Mouse (Mus musculus) neural tube, embryonic 14.5 days (tissue): ENCODE measurements around the gene 1700001P01Rik. TPM values are rescaled to one million over a fixed set of nuclear protein-coding genes. Genes with fewer than 3 reads are reported as not detected.

ENCODE experiments used
- ATAC-seq: fragments of 200-750 bp; cut with Nextera tagmentation; 2 replicates; pipeline ENCODE4 v1.8.0; 2017; ENCODE audit warnings: low read depth, mild to moderate bottlenecking, moderate TSS enrichment, moderate library complexity
- H3K27ac ChIP-seq: fragments of 300-500 bp; sonication (generic); 2 replicates; pipeline ENCODE4 v1.5.1; 2014; ENCODE audit warnings: low read depth, mild to moderate bottlenecking, control low read depth, low read length, moderate library complexity, mixed read lengths
- H3K27me3 ChIP-seq: fragments of 300-500 bp; sonication (generic); 2 replicates; pipeline ENCODE4 v1.6.1; 2014; ENCODE audit warnings: low read length; ENCODE audit not compliant: control insufficient read depth, insufficient read depth
- H3K36me3 ChIP-seq: fragments of 300-500 bp; sonication (generic); 2 replicates; pipeline ENCODE4 v1.6.1; 2014; ENCODE audit warnings: low read length, mixed read lengths; ENCODE audit not compliant: control insufficient read depth, insufficient read depth
- H3K4me1 ChIP-seq: fragments of 300-500 bp; sonication (generic); 2 replicates; pipeline ENCODE4 v1.6.1; 2014; ENCODE audit warnings: low read length; ENCODE audit not compliant: control insufficient read depth, insufficient read depth
- H3K4me2 ChIP-seq: fragments of 300-500 bp; sonication (generic); 2 replicates; pipeline ENCODE4 v1.6.1; 2014; ENCODE audit warnings: mild to moderate bottlenecking, low read depth, low read length, control low read depth
- H3K4me3 ChIP-seq: fragments of 300-500 bp; sonication (generic); 2 replicates; pipeline ENCODE4 v1.5.1; 2014; ENCODE audit warnings: low read depth, low read length, control low read depth, mixed read lengths
- H3K9ac ChIP-seq: fragments of 300-500 bp; sonication (generic); replicated peaks from 2 replicates; pipeline ENCODE4 v1.6.1; 2014; ENCODE audit warnings: low read depth, mild to moderate bottlenecking, control low read depth, low read length, mixed read lengths
- H3K9me3 ChIP-seq: fragments of 300-500 bp; sonication (generic); 2 replicates; pipeline ENCODE4 v1.6.1; 2016; ENCODE audit warnings: low read length; ENCODE audit not compliant: control insufficient read depth
- WGBS: fragments of 180-500 bp; shearing (Covaris S2); extraction: QIAGEN DNeasy Blood & Tissue Kit; methylation state at CpG from one replicate; pipeline ENCODE4 v1.1.7; 2014; 5-methylcytosine and 5-hydroxymethylcytosine counted together
- polyA plus RNA-seq: library from polyadenylated mRNA; unstranded; fragments of >200 nt; fragmentation: Nextera tagmentation; extraction: Ambion mirVana; gene quantifications from 2 replicates; pipeline ENCODE4 v1.2.1, GENCODE M21; 2014

The 1700001P01Rik gene
- polyA plus RNA-seq, 1 experiment from 2014 or later, result 0.36 TPM

DNA sequence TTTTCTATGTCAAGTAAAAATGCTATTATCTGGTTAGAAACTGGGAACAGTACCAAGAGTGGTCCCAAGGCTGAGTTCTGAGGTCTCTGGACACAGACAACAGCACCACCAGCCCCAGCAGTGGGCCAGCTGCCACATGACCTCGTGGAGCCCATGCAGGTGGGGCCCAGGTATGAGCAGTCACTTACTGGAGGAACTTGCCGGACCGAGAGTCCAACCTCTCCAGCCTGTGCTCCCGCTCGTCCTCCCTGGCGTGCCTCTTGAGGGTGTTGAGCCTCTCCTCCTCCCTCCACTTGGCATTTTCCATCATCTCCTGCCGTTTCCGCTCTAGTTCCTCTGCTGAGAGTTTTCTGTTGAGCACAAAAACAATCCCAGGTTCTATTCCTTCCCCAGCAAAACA, 27.9 kb downstream of the 1700001P01Rik start:
- Histone ChIP-seq H3K27me3 (peaks cover 3% of the 10 kb centered on the region; the same call in 1 of the 2 replicates), H3K4me2 (no peak overlapping the region), H3K4me3 (no peak overlapping the region), H3K9ac (no peak overlapping the region), H3K36me3 (peaks cover 51% of the 10 kb centered on the region), H3K27ac (no peak overlapping the region), H3K9me3 (no peaks in the 10 kb centered on the region), H3K4me1 (peaks cover 9% of the 10 kb centered on the region)
- 94% methylated on average over 8 of the region's 8 CpGs for WGBS
- no peak for ATAC-seq

DNA sequence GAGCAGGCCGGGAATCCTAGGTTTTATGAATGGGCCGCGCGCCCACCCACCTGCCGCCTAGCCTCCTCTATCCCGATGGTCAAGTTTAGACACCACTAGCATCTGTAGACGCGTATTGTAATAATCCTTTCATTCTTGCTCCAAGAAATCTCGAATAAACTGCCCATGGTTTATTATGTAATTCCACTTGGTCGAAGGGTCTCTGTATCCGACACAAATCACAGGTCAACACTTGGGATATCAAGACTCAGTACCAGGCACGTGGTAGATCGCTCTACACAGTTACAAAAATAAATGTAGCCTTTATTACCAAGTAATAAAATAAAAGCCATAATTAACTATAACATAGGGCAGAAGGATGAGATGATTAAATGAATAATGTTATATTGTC, 30.4 kb downstream of the 1700001P01Rik start:
- Histone ChIP-seq H3K27ac (peak overlapping the region; percentile 97; the same call in 1 of the 2 replicates), H3K4me2 (peak overlapping the region; percentile 47), H3K36me3 (peaks cover 33% of the 10 kb centered on the region), H3K9me3 (no peaks in the 10 kb centered on the region), H3K27me3 (peaks cover 3% of the 10 kb centered on the region; the same call in 1 of the 2 replicates), H3K4me3 (peak overlapping the region; percentile 59), H3K4me1 (peaks cover 17% of the 10 kb centered on the region), H3K9ac (peak overlapping the region; percentile 80)
- WGBS, result 10% methylated on average over 13 of the region's 13 CpGs
- ATAC-seq, result peak; percentile 13; the same call in 1 of the 2 replicates

DNA sequence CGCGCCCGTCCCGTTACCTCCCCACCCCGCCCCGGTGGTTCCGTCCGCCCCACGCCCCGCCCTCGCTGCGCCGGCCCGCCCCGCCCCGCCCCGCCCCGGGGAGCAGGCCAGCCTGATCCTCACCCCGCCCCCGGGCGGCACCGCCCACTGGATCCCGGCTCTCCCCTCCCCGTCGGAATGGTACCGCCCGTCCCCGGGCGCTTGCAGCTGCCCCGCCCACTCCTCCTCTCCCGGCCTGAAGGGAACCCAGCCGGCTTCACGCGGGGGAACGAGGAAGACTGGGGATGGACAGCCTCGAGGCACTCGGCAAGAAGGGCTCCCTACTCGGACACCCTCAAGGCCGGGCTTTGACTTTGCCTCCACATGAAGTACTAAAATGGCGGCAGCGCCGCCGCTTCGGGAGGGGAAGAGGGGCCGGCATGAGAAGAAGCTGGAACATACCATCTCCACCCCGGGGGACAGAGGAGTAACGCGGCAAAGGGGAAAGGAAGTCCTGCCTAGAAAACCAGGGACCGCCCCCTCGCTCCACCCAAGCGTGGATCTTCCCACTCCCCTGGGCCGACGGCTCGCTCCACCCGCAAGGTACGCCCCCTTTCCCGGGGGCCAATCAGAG, 30.9 kb downstream of the 1700001P01Rik start:
- H3K4me3 ChIP-seq, result peak overlapping the region; percentile 59
- H3K36me3 ChIP-seq, result peaks cover 32% of the 10 kb centered on the region; the same call in 1 of the 2 replicates
- H3K27me3 ChIP-seq, result peaks cover 3% of the 10 kb centered on the region; the same call in 1 of the 2 replicates
- H3K9me3 ChIP-seq, result no peaks in the 10 kb centered on the region
- ATAC-seq, result peak; percentile 95
- H3K9ac ChIP-seq, result peak overlapping the region; percentile 80
- peak overlapping the region; percentile 92 for H3K4me2 ChIP-seq
- 1% methylated on average over 39 of the region's 57 CpGs for WGBS
- H3K27ac ChIP-seq, result peak overlapping the region; percentile 97
- H3K4me1 ChIP-seq, result peaks cover 17% of the 10 kb centered on the region

DNA sequence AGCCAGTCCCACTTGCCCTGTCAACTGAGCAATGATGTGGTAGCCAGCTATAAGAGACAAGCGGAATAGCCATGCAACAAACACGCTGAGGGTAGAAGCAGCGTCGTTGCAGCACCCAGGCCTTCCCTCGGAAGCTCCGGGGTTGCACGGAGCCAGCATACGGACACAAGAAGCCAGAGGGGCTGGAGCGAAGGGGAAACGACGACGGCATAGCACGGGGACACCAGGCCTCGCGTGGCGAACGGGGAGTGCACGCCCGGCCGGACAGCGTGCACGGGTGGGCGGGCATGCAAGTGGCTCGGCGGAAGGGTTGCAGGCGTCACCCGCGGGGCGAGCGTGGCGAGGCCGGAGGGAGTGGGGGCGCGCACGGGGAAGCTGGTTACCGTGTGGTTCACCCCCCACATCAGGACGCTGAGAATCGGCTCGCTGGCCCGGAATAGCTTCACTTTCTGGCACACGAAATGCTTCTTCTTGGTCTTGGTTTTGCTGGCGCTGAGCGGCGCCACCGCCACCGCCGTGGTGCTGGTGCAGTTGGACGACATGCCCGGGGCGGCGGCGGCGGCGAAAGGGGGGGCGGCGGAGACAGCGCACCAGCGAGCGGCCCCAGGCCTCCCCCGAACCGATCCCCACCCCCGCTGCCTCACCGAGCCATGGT, 31.5 kb downstream of the 1700001P01Rik start, which contains the start of gene Pip4k2b:
Gene Pip4k2b (minus strand): TSS at position 642 of the 655 bp plus-strand sequence.
- no peaks in the 10 kb centered on the region for H3K9me3 ChIP-seq
- WGBS, result 1% methylated on average over 55 of the region's 63 CpGs
- peak within 1 kb of the TSS; percentile 80 for H3K9ac ChIP-seq
- H3K4me3 ChIP-seq, result peak within 1 kb of the TSS; percentile 59
- H3K4me2 ChIP-seq, result peak within 1 kb of the TSS; percentile 92
- ATAC-seq, result peak; percentile 48
- H3K27me3 ChIP-seq, result peaks cover 3% of the 10 kb centered on the region; the same call in 1 of the 2 replicates
- H3K27ac ChIP-seq, result peak within 1 kb of the TSS; percentile 97
- peaks cover 29% of the 10 kb centered on the region; the same call in 1 of the 2 replicates for H3K36me3 ChIP-seq
- peaks cover 17% of the 10 kb centered on the region for H3K4me1 ChIP-seq

DNA sequence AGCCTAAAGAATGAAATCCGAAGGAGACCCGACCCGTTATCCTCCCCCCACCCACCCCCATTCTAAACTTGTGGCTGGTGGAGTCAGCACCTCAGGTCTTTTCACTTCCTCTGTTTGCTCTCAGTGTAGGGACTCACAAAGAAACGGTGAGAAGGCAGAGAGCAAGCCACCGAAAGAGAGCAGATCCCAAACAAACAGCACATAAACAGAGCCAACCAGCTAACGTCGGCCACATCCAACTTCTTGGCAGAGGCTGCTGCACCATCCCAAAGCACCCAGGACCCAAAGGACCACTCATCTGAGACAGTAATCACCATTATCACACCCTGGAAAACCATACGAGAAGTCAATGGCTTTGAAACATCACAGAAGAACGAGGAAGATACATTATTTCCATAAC, 32.3 kb downstream of the 1700001P01Rik start:
- 33% methylated on average over 9 of the region's 9 CpGs for WGBS
- no peaks in the 10 kb centered on the region for H3K9me3 ChIP-seq
- peak overlapping the region; percentile 80 for H3K9ac ChIP-seq
- H3K27ac ChIP-seq, result peak overlapping the region; percentile 88
- peak overlapping the region; percentile 59 for H3K4me3 ChIP-seq
- H3K4me2 ChIP-seq, result peak overlapping the region; percentile 92
- peaks cover 17% of the 10 kb centered on the region for H3K4me1 ChIP-seq
- ATAC-seq, result no peak
- peaks cover 21% of the 10 kb centered on the region; the same call in 1 of the 2 replicates for H3K36me3 ChIP-seq
- H3K27me3 ChIP-seq, result peaks cover 3% of the 10 kb centered on the region; the same call in 1 of the 2 replicates

DNA sequence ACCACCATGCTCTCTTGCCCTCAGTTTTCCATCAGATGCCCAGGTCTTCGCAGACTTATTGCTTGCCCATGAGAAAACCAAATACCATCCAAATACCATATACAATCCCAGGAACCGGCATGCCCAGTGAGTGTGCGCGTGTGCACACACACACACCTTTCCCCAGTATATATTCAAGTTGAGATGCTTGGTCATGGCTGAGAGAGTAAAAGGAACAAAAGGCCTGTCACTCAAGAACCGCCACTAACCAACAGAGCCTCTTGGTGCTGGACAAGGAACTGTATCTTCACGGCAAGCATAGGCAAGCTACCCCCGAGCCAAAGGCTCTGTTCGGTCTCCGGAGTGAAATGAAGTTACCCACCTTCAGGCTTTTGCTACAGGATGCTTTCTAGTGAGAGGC, 33.1 kb downstream of the 1700001P01Rik start:
- 91% methylated on average over 9 of the region's 9 CpGs for WGBS
- Histone ChIP-seq H3K9ac (peak overlapping the region; percentile 80; the same call in 1 of the 2 replicates), H3K9me3 (no peaks in the 10 kb centered on the region), H3K4me1 (peaks cover 17% of the 10 kb centered on the region), H3K36me3 (peaks cover 13% of the 10 kb centered on the region; the same call in 1 of the 2 replicates), H3K27me3 (peaks cover 3% of the 10 kb centered on the region; the same call in 1 of the 2 replicates), H3K27ac (no peak overlapping the region), H3K4me3 (peak overlapping the region; percentile 59; the same call in 1 of the 2 replicates), H3K4me2 (peak overlapping the region; percentile 92; the same call in 1 of the 2 replicates)
- no peak for ATAC-seq

DNA sequence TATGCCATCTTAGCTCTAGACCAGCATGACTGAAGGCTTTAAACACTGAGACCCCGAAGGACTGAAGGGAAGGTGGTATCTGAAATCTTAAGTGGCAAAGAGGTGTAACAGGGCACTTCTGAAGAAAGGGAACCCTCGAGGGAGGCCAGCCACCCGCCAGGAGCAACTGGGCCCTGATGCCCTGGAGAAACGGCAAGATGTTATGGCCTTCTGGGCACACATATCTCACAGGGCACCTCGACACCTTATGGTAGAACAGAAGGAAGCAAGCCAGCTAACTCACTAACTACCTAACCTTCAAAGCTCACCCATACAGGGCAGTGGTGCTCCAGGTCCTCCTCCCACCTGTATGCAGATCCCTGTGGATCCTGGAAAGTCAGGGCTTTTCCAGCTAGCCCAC, 33.6 kb downstream of the 1700001P01Rik start:
- peaks cover 9% of the 10 kb centered on the region; the same call in 1 of the 2 replicates for H3K36me3 ChIP-seq
- H3K27me3 ChIP-seq, result peaks cover 3% of the 10 kb centered on the region; the same call in 1 of the 2 replicates
- peak overlapping the region; percentile 92; the same call in 1 of the 2 replicates for H3K4me2 ChIP-seq
- no peak overlapping the region for H3K27ac ChIP-seq
- peaks cover 17% of the 10 kb centered on the region for H3K4me1 ChIP-seq
- no peak overlapping the region for H3K9ac ChIP-seq
- no peak for ATAC-seq
- WGBS, result 92% methylated on average over 5 of the region's 5 CpGs
- H3K4me3 ChIP-seq, result no peak overlapping the region
- H3K9me3 ChIP-seq, result no peaks in the 10 kb centered on the region

DNA sequence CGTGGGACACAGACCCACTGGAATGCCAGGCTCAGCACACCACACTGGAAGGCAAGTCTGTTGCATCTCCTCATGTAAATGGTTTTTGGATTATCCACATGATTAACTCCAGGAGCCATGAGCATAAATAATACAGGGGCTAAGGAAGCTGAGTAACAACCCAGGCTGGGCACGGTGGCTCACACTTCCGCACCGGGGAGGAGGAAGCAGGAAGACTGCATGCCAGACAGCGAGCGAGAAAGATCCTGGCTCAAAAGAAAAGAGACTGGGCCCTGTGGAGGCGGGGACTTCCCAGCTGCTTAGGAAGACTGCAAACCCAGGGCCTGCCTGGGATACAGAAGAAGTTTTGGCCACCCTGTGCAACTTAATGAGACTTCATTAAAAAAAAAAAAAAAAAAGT, 35.5 kb downstream of the 1700001P01Rik start:
- 40% methylated on average over 7 of the region's 7 CpGs for WGBS
- peaks cover 17% of the 10 kb centered on the region for H3K4me1 ChIP-seq
- no peaks in the 10 kb centered on the region for H3K36me3 ChIP-seq
- no peak overlapping the region for H3K27ac ChIP-seq
- no peak for ATAC-seq
- no peaks in the 10 kb centered on the region for H3K9me3 ChIP-seq
- H3K4me2 ChIP-seq, result no peak overlapping the region
- peaks cover 3% of the 10 kb centered on the region; the same call in 1 of the 2 replicates for H3K27me3 ChIP-seq
- no peak overlapping the region for H3K4me3 ChIP-seq
- H3K9ac ChIP-seq, result no peak overlapping the region

DNA sequence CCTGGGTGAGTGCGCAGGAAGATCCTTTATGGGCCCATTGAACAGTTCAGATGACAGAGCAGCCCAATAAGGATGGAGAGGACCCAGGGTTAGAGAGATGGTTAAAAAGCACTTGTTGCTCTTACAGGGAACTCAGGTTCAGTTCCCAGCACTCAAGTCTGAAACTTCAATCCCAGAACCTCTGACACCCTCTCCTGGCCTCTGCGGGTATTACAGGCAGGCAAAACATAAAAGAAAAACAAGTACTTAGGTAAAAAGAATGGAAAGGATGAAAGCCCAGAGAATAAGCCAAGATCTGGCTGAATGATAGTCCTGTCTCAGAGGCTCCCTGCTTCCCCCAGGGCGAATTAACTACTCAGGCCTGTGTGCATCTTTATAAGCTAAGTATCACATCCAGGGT, 36.6 kb downstream of the 1700001P01Rik start:
- WGBS, result 94% methylated on average over 3 of the region's 3 CpGs
- peaks cover 17% of the 10 kb centered on the region for H3K4me1 ChIP-seq
- no peak overlapping the region for H3K4me3 ChIP-seq
- H3K36me3 ChIP-seq, result no peaks in the 10 kb centered on the region
- H3K4me2 ChIP-seq, result no peak overlapping the region
- ATAC-seq, result no peak
- no peak overlapping the region for H3K27ac ChIP-seq
- no peaks in the 10 kb centered on the region for H3K9me3 ChIP-seq
- H3K9ac ChIP-seq, result no peak overlapping the region
- peaks cover 1% of the 10 kb centered on the region; the same call in 1 of the 2 replicates for H3K27me3 ChIP-seq
